Mouse (Mus musculus) liver, embryonic 14 days (tissue): Measurements from ENCODE around the gene Esrrb. TPM values are rescaled to one million over a fixed set of nuclear protein-coding genes. Genes with fewer than 3 reads are reported as not detected.

ENCODE experiments used
- polyA plus RNA-seq: library from polyadenylated mRNA; depleted of rRNA; stranded (reverse); fragments of >200 nt; gene quantifications from 2 replicates; pipeline ENCODE4 v1.2.3, GENCODE M21; 2012; rRNA removed

Esrrb gene
- polyA plus RNA-seq = 0.06 and 0.08 TPM in 2 replicates

GRCm38 (mm10) chr12:86360696-86361631 lies at the start of gene Esrrb:
TSS of gene Esrrb (plus strand) at chr12:86361117.

Other genes starting within 250 kb of the Esrrb start
- 4.4 and 4.6 TPM in 2 replicates for gene Gpatch2l, start 119.3 kb upstream of the Esrrb start, polyA plus RNA-seq